Mouse (Mus musculus) lung, embryonic 15.5 days (tissue): ENCODE results near the gene BC051142. TPM values are rescaled to one million over a fixed set of nuclear protein-coding genes. Genes with fewer than 3 reads are reported as not detected.

ENCODE experiments used
- ATAC-seq: fragments of 200-750 bp; cut with Nextera tagmentation; 2 replicates; pipeline ENCODE4 v1.8.0; 2017; ENCODE audit warnings: moderate number of reproducible peaks, borderline replicate concordance; ENCODE audit not compliant: low FRiP score, low TSS enrichment; ENCODE audit errors: extremely low read depth
- H3K27ac ChIP-seq: fragments of 300-500 bp; sonication (generic); 2 replicates; pipeline ENCODE4 v1.5.1; 2015; ENCODE audit warnings: moderate library complexity, mild to moderate bottlenecking, inconsistent platforms
- H3K27me3 ChIP-seq: fragments of 300-500 bp; sonication (generic); 2 replicates; pipeline ENCODE4 v1.6.1; 2015; ENCODE audit warnings: inconsistent platforms
- H3K36me3 ChIP-seq: fragments of 300-500 bp; sonication (generic); 2 replicates; pipeline ENCODE4 v1.6.1; 2015; ENCODE audit warnings: inconsistent platforms
- H3K4me1 ChIP-seq: fragments of 300-500 bp; sonication (generic); 2 replicates; pipeline ENCODE4 v1.6.1; 2015; ENCODE audit warnings: inconsistent platforms
- H3K4me2 ChIP-seq: fragments of 300-500 bp; sonication (generic); 2 replicates; pipeline ENCODE4 v1.6.1; 2015; ENCODE audit warnings: inconsistent platforms, mild to moderate bottlenecking, moderate library complexity
- H3K4me3 ChIP-seq: fragments of 300-500 bp; sonication (generic); 2 replicates; pipeline ENCODE4 v1.5.1; 2015; ENCODE audit warnings: mild to moderate bottlenecking, inconsistent platforms
- H3K9ac ChIP-seq: fragments of 300-500 bp; sonication (generic); 2 replicates; pipeline ENCODE4 v1.6.1; 2015; ENCODE audit warnings: inconsistent platforms
- H3K9me3 ChIP-seq: fragments of 300-500 bp; sonication (generic); 2 replicates; pipeline ENCODE4 v1.6.1; 2016; ENCODE audit warnings: inconsistent platforms
- WGBS: fragments of 180-500 bp; shearing (Covaris S2); methylation state at CpG from one replicate; pipeline ENCODE4 v1.1.7; 2015; 5-methylcytosine and 5-hydroxymethylcytosine counted together
- polyA plus RNA-seq: library from polyadenylated mRNA; unstranded; fragments of >200 nt; fragmentation: Nextera tagmentation; extraction: Ambion mirVana; gene quantifications from 2 replicates; pipeline ENCODE4 v1.2.1, GENCODE M21; 2015

The BC051142 gene
- polyA plus RNA-seq, 1 experiment from 2014 or later: 0.37 TPM

DNA sequence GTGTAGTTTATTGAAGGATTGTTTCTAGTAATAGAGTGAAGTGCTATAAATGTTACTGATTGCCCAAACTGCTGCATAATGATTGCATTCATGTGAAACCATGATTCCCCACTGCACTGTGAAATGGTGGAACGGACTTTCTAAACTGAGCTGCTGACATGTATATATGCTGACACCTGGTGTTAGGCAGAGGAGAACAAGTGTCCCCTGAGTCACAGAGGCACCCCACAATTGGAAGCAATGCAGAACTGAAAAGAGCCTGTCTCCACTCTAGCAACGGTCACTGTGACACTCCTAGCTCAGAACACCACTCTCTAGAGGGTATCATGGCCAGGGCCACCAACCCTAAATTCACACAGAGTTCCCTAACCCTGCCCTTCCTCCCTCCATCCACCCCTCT is 19.9 kb upstream of the BC051142 start:
- Histone ChIP-seq H3K27ac (no peak overlapping the region), H3K27me3 (no peaks in the 10 kb centered on the region), H3K9me3 (no peaks in the 10 kb centered on the region), H3K9ac (no peak overlapping the region), H3K4me1 (no peaks in the 10 kb centered on the region), H3K36me3 (no peaks in the 10 kb centered on the region), H3K4me2 (no peak overlapping the region), H3K4me3 (no peak overlapping the region)
- 70% methylated on average over 2 of the region's 2 CpGs for whole genome bisulfite sequencing
- ATAC-seq: no peak

DNA sequence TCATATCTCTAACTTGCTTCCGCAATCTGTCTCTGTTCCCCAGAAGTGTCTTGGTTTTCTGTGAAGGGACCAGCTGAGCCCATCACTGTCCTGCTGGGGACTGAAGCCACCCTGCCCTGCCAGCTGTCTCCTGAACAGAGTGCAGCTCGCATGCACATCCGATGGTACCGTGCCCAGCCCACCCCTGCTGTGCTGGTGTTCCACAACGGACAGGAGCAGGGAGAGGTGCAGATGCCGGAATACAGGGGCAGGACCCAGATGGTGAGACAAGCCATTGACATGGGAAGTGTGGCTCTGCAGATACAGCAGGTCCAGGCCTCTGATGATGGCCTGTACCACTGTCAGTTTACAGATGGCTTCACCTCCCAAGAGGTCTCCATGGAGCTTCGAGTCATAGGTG is 19.2 kb upstream of the BC051142 start:
- Histone ChIP-seq H3K27me3 (no peaks in the 10 kb centered on the region), H3K9me3 (no peaks in the 10 kb centered on the region), H3K9ac (no peak overlapping the region), H3K27ac (no peak overlapping the region), H3K4me2 (no peak overlapping the region), H3K4me1 (no peaks in the 10 kb centered on the region), H3K4me3 (no peak overlapping the region), H3K36me3 (no peaks in the 10 kb centered on the region)
- 73% methylated on average over 7 of the region's 7 CpGs for WGBS
- no peak for ATAC-seq

GRCm38 (mm10) chr17:34381876-34382275 is 16.7 kb upstream of the BC051142 start:
- 59% methylated on average over 11 of the region's 11 CpGs for WGBS
- Histone ChIP-seq H3K9ac (no peak overlapping the region), H3K27me3 (no peaks in the 10 kb centered on the region), H3K9me3 (no peaks in the 10 kb centered on the region), H3K36me3 (no peaks in the 10 kb centered on the region), H3K4me1 (no peaks in the 10 kb centered on the region), H3K4me2 (no peak overlapping the region), H3K27ac (no peak overlapping the region), H3K4me3 (no peak overlapping the region)
- no peak for ATAC-seq

DNA sequence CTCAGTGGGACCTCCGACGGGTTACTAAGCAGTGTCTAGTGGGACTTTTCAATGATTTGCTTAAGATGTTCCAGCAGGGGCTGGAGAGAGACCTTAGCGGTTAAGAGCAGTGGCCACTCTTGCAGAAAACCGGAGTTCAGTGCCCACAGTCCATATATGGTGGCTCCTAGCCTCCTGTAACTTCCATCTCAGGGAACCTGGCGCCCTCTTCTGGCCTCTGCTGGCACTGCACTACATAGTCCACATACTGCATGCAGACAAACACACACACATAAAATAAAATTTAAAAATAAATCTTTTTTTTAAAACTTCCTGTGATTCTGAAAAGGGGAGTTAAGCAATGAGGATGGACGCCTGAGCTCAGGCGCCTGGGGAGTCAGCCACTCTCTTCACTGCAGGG is 15.4 kb upstream of the BC051142 start:
- no peak overlapping the region for H3K9ac ChIP-seq
- no peak for ATAC-seq
- no peaks in the 10 kb centered on the region for H3K27me3 ChIP-seq
- no peaks in the 10 kb centered on the region for H3K9me3 ChIP-seq
- H3K4me1 ChIP-seq: no peaks in the 10 kb centered on the region
- no peaks in the 10 kb centered on the region for H3K36me3 ChIP-seq
- 72% methylated on average over 7 of the region's 7 CpGs for WGBS
- H3K4me3 ChIP-seq: no peak overlapping the region
- H3K4me2 ChIP-seq: no peak overlapping the region
- no peak overlapping the region for H3K27ac ChIP-seq

DNA sequence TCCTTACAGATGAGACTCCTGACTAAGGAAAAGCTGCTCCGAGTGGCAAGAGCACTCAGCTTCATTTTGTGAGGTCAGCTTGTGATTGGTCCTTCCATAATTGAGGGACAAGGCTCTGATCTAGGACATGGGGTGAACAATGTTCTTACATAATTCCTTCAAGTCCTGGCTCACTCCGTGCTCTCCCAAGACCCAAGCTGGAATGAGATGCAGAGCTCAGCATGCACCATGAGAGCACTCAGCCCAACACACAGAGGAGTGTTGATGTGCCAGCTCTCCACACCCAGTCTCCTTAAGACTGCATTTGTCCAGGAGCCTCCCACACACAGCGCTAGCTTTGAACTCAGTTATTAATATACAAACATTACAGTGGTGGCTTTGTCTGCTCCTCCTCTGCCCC is 13.9 kb upstream of the BC051142 start:
- WGBS: 44% methylated on average over 3 of the region's 3 CpGs
- no peak overlapping the region for H3K9ac ChIP-seq
- no peak for ATAC-seq

GRCm38 (mm10) chr17:34386656-34387055 is 12.0 kb upstream of the BC051142 start:
- no peak for ATAC-seq
- H3K27ac ChIP-seq: no peak overlapping the region
- no peaks in the 10 kb centered on the region for H3K36me3 ChIP-seq
- H3K4me2 ChIP-seq: no peak overlapping the region
- H3K9me3 ChIP-seq: no peaks in the 10 kb centered on the region
- no peak overlapping the region for H3K9ac ChIP-seq
- H3K4me1 ChIP-seq: no peaks in the 10 kb centered on the region
- peaks cover 2% of the 10 kb centered on the region; the same call in 1 of the 2 replicates for H3K27me3 ChIP-seq
- 68% methylated on average over 2 of the region's 2 CpGs for WGBS
- H3K4me3 ChIP-seq: no peak overlapping the region

More for the DNA sequence above, 13.9 kb upstream of the BC051142 start:
- Histone ChIP-seq H3K36me3 (no peaks in the 10 kb centered on the region), H3K4me1 (no peaks in the 10 kb centered on the region), H3K4me3 (no peak overlapping the region), H3K4me2 (no peak overlapping the region), H3K27ac (no peak overlapping the region), H3K27me3 (no peaks in the 10 kb centered on the region), H3K9me3 (no peaks in the 10 kb centered on the region)

DNA sequence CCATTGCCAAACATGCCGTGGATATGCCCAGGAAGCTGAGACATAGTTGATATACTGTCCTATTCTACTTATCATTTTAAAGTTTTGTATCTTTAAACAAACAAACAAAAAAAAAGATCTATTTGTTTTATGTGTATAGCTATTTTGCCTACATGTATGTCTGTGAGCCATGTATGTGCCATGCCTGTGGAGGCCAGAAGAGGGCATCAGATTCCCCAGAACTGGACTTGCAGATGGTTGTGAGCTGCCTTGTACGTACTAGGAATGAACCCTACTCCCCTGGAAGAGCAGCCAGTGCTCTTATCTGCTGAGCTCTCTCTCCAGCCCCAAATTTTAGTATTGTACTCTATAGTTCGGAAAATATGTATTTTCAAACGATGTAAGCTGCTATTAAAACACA is 10.1 kb upstream of the BC051142 start:
- Histone ChIP-seq H3K4me2 (no peak overlapping the region), H3K36me3 (no peaks in the 10 kb centered on the region), H3K9me3 (no peaks in the 10 kb centered on the region), H3K27me3 (peaks cover 6% of the 10 kb centered on the region; the same call in 1 of the 2 replicates), H3K9ac (no peak overlapping the region), H3K4me3 (no peak overlapping the region), H3K4me1 (no peaks in the 10 kb centered on the region), H3K27ac (no peak overlapping the region)
- no peak for ATAC-seq
- WGBS: 35% methylated on average over 4 of the region's 4 CpGs

DNA sequence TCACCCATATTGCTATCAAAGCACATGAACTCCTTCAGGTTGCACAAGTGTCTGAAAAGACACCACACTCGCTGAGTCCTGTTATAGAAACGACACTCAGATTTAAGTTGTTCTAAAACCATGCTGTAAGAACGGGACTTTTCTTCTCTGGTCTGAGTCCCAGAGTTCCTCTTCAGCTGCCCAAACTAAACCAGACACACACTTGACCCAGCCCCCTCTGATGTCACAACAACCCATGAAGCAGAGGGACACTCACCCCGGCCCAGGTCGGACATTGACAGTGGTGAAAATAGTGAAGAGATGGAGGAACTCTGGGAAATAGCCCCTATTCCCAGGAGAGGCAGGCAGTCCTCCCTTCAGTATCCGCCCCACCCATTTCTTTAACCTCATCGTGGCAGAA is 7.1 kb upstream of the BC051142 start:
- Histone ChIP-seq H3K36me3 (no peaks in the 10 kb centered on the region), H3K4me2 (no peak overlapping the region), H3K27me3 (peaks cover 6% of the 10 kb centered on the region; the same call in 1 of the 2 replicates), H3K4me1 (no peaks in the 10 kb centered on the region), H3K9me3 (no peaks in the 10 kb centered on the region), H3K9ac (no peak overlapping the region), H3K4me3 (no peak overlapping the region), H3K27ac (no peak overlapping the region)
- WGBS: 60% methylated on average over 7 of the region's 7 CpGs
- ATAC-seq: no peak

DNA sequence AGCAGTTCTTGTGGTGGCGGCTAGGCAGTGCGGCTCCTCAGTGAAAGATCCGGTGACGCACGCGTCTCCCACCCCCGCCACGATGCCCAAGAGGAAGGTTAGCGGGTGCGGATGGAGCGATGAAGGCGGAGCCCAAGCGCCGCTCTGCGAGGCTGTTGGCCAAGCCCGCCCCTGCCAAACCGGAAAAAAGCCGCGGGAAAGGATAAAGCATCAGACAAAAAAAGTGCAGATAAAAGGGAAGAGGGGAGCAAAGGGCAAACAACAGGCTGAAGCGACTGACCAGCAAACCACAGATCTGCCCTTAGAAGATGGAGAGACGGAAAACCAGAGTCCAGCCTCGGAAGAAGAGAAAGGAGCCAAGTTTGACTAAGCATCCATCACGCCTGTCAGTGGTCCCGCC is 6.3 kb upstream of the BC051142 start:
- H3K9ac ChIP-seq: peak overlapping the region; percentile 7; the same call in 1 of the 2 replicates
- peaks cover 6% of the 10 kb centered on the region; the same call in 1 of the 2 replicates for H3K27me3 ChIP-seq
- peak overlapping the region; percentile 60 for H3K4me2 ChIP-seq
- no peaks in the 10 kb centered on the region for H3K36me3 ChIP-seq
- no peak overlapping the region for H3K27ac ChIP-seq
- no peaks in the 10 kb centered on the region for H3K4me1 ChIP-seq
- peak overlapping the region; percentile 35 for H3K4me3 ChIP-seq
- no peak for ATAC-seq
- WGBS: 1% methylated on average over 24 of the region's 24 CpGs
- H3K9me3 ChIP-seq: no peaks in the 10 kb centered on the region

- Histone ChIP-seq H3K36me3 (no peaks in the 10 kb centered on the region), H3K27ac (no peak overlapping the region), H3K4me1 (no peaks in the 10 kb centered on the region), H3K27me3 (peaks cover 6% of the 10 kb centered on the region; the same call in 1 of the 2 replicates), H3K4me3 (no peak overlapping the region), H3K9ac (no peak overlapping the region), H3K4me2 (no peak overlapping the region), H3K9me3 (no peaks in the 10 kb centered on the region)
- WGBS: 53% methylated on average over 5 of the region's 5 CpGs
- ATAC-seq: no peak
Observed at GRCm38 (mm10) chr17:34397357-34397756, 1.3 kb upstream of the BC051142 start.

DNA sequence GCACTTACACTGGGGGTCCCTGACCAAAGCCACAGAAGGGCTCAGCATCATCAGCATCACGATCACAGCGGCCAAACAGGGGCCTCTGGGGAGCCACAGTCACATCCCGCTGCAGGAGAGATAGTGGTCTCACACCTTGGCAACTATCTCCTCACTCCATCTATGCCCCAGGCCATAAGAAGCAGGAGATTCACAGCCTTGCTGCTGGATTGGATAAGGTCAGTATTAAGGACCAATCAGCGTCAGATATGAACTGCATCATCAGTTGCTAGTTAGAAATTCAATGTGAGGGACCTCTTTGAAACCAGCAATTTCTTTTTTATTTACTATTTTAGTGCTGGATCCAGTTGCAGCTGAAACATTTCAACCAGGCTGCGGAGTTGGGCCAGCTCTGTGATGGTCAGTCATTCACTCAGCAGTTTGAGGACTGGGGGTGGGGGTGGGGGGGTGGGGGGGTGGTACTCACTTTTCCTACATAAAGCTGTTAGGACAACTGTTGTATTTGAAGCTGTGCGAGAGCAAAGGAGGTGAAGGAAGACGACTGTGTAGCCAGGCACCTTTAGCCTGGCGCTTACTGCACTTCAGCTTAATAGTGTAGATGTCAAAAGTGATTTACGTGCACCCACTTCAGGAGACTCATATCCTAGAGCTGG is 436 bp upstream of the BC051142 start:
- Histone ChIP-seq H3K4me1 (no peaks in the 10 kb centered on the region), H3K27ac (no peak overlapping the region; the same call in 1 of the 2 replicates), H3K9ac (no peak overlapping the region), H3K4me2 (peak overlapping the region; percentile 89), H3K27me3 (peaks cover 6% of the 10 kb centered on the region; the same call in 1 of the 2 replicates), H3K4me3 (peak overlapping the region; percentile 54), H3K36me3 (no peaks in the 10 kb centered on the region), H3K9me3 (no peaks in the 10 kb centered on the region)
- ATAC-seq: peak; percentile 84; the same call in 1 of the 2 replicates
- WGBS: 6% methylated on average over 9 of the region's 9 CpGs

DNA sequence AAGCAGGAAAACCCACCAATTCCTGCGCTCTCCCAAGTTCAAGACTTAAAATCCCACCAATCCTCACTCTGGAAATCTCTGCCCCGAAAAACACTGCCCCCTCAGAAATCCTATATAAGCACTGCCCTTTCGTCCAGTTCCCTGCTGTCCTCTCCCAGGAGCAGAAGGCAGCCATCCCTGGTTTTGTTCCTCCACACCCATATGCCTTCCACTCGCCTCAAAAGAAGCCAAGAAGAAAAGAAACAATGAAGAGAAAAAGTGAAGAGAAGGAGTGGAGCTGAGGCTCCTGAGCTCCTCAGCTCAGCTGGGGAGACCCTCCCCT is 735 bp downstream of the BC051142 start:
- Histone ChIP-seq H3K27ac (no peak overlapping the region), H3K4me1 (no peaks in the 10 kb centered on the region), H3K4me3 (peak overlapping the region; percentile 54; the same call in 1 of the 2 replicates), H3K36me3 (no peaks in the 10 kb centered on the region), H3K27me3 (peaks cover 6% of the 10 kb centered on the region; the same call in 1 of the 2 replicates), H3K9ac (no peak overlapping the region), H3K9me3 (no peaks in the 10 kb centered on the region), H3K4me2 (peak overlapping the region; percentile 89)
- no peak for ATAC-seq
- 58% methylated on average over 4 of the region's 4 CpGs for WGBS
